Mouse (Mus musculus) heart, postnatal 0 days (tissue): ENCODE measurements around the gene Foxp1.

Source experiments
- CTCF ChIP-seq: IDR thresholded peaks from 2 replicates; pipeline ENCODE4 v1.5.1; 2016; ENCODE audit warnings: antibody characterized with exemption, control low read depth, low read depth
- EP300 ChIP-seq: IDR thresholded peaks from 2 replicates; pipeline ENCODE4 v1.6.1; 2016; ENCODE audit warnings: antibody characterized with exemption, low read depth

GRCm38 (mm10) chr6:99274222-99274621 is 248.3 kb downstream of the Foxp1 start:
- TF ChIP-seq CTCF (no peak), EP300 (no peak)
